Mouse (Mus musculus) kidney, embryonic 14.5 days (tissue): ENCODE data around the gene Creb3l2. TPM values are rescaled to one million over a fixed set of nuclear protein-coding genes. Genes with fewer than 3 reads are reported as not detected.
A peak's percentile ranks its signal among the peaks of the same experiment; 100 is the strongest.

Experiments
- ATAC-seq: fragments of 200-750 bp; cut with Nextera tagmentation; 2 replicates; pipeline ENCODE4 v1.8.0; 2017; ENCODE audit warnings: moderate number of reproducible peaks, mild to moderate bottlenecking, moderate TSS enrichment, moderate library complexity; ENCODE audit not compliant: low FRiP score, low TSS enrichment
- H3K27ac ChIP-seq: fragments of 300-500 bp; sonication (generic); 2 replicates; pipeline ENCODE4 v1.5.1; 2014; ENCODE audit warnings: low read depth, mild to moderate bottlenecking, low read length, moderate library complexity, mixed read lengths
- H3K27me3 ChIP-seq: fragments of 300-500 bp; sonication (generic); 2 replicates; pipeline ENCODE4 v1.6.1; 2014; ENCODE audit warnings: mild to moderate bottlenecking, low read length; ENCODE audit not compliant: control insufficient read depth, insufficient read depth
- H3K36me3 ChIP-seq: fragments of 300-500 bp; sonication (generic); 2 replicates; pipeline ENCODE4 v1.6.1; 2014; ENCODE audit warnings: low read length, mixed read lengths; ENCODE audit not compliant: control insufficient read depth, insufficient read depth
- H3K4me1 ChIP-seq: fragments of 300-500 bp; sonication (generic); 2 replicates; pipeline ENCODE4 v1.6.1; 2014; ENCODE audit warnings: low read length, mixed read lengths; ENCODE audit not compliant: control insufficient read depth, insufficient read depth
- H3K4me2 ChIP-seq: fragments of 300-500 bp; sonication (generic); replicated peaks from 2 replicates; pipeline ENCODE4 v1.6.1; 2014; ENCODE audit warnings: low read depth, mild to moderate bottlenecking, low read length
- H3K4me3 ChIP-seq: fragments of 300-500 bp; sonication (generic); 2 replicates; pipeline ENCODE4 v1.5.1; 2014; ENCODE audit warnings: mild to moderate bottlenecking, low read length
- H3K9ac ChIP-seq: fragments of 300-500 bp; sonication (generic); 2 replicates; pipeline ENCODE4 v1.6.1; 2014; ENCODE audit warnings: low read depth, mild to moderate bottlenecking, low read length, moderate library complexity
- H3K9me3 ChIP-seq: fragments of 300-500 bp; sonication (generic); 2 replicates; pipeline ENCODE4 v1.6.1; 2016; ENCODE audit warnings: low read length; ENCODE audit not compliant: control insufficient read depth
- whole genome bisulfite sequencing: fragments of 180-500 bp; shearing (Covaris S2); extraction: QIAGEN DNeasy Blood & Tissue Kit; methylation state at CpG from one replicate; pipeline ENCODE4 v1.1.7; 2014; 5-methylcytosine and 5-hydroxymethylcytosine counted together
- polyA plus RNA-seq: library from polyadenylated mRNA; unstranded; fragments of >200 nt; fragmentation: Nextera tagmentation; extraction: Ambion mirVana; gene quantifications from 2 replicates; pipeline ENCODE4 v1.2.1, GENCODE M21; 2014

Gene Creb3l2
- polyA plus RNA-seq, 1 experiment from 2014 or later, result 34.2 TPM

GRCm38 (mm10) chr6:37451664-37452063 lies 9.7 kb upstream of the Creb3l2 start:
- WGBS, result 55% methylated on average over 4 of the region's 4 CpGs

DNA sequence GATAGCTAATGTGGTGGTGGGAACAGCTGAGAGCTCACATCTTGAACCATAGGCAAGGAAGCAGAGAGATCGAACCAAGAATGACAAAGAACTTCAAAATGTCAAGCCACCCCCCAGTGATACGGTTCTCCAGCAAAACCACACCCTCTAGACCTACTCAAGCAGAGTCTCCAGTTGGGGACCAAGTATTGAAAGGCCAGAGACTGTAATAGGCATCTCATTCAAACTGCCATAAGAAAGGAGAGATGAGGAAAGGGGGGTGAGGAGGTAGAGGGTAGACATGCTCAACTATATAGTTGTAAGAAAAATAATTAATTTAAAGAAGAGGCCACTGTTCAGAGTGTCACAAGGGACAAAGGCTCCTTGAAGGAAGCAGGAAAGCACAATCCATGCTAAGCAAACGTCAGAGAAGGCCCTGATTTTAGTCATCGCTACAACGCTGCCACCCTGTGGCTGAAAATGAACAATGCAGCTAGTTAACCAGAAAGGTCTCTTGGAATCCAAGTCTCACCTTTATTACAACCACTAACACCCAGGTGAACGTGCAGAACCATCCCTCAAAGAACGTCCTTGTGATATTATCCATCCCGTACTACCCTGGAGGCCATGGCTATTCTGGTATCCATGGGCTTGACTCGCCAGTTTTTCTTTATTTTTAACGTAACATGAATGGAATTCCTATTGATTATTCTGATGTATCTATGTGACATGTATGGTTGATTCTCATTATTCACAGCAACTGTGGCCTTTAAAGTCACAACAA lies 5.9 kb upstream of the Creb3l2 start:
- Histone ChIP-seq H3K9ac (no peak overlapping the region), H3K9me3 (peaks cover 4% of the 10 kb centered on the region; the same call in 1 of the 2 replicates), H3K4me1 (peaks cover 4% of the 10 kb centered on the region), H3K27ac (no peak overlapping the region), H3K36me3 (no peaks in the 10 kb centered on the region), H3K4me2 (no peak overlapping the region), H3K4me3 (no peak overlapping the region), H3K27me3 (no peaks in the 10 kb centered on the region)
- 23% methylated on average over 10 of the region's 10 CpGs for WGBS
- peak; percentile 54; the same call in 1 of the 2 replicates for ATAC-seq

More at GRCm38 (mm10) chr6:37451664-37452063, 9.7 kb upstream of the Creb3l2 start:
- Histone ChIP-seq H3K4me2 (no peak overlapping the region), H3K27me3 (no peaks in the 10 kb centered on the region), H3K36me3 (no peaks in the 10 kb centered on the region), H3K9ac (no peak overlapping the region), H3K4me3 (no peak overlapping the region), H3K9me3 (no peaks in the 10 kb centered on the region), H3K4me1 (no peaks in the 10 kb centered on the region), H3K27ac (no peak overlapping the region)
- no peak for ATAC-seq

DNA sequence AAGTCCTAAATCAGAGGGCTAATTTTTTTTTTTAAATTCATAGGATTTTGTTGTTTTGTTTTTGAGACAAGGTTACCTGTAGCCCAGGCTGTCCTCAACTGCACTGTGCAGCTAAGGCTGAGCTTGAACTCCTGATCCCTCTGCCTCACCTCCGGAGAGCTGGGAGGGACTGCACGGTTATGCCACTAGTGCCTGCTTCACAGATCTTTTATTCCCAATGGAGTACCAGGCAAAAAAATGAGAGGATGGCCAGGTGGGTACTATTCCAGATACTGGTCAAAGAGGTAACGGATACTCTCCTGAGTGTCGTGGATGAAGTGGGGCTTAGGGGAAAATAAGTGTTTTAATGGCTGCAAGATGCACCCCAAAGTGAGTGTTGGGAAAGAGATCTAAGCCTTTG lies 835 bp upstream of the Creb3l2 start:
- 48% methylated on average over 4 of the region's 4 CpGs for WGBS
- no peak for ATAC-seq
- peak overlapping the region; percentile 45 for H3K4me2 ChIP-seq
- H3K4me1 ChIP-seq, result peaks cover 33% of the 10 kb centered on the region
- peaks cover 4% of the 10 kb centered on the region; the same call in 1 of the 2 replicates for H3K9me3 ChIP-seq
- 0 out of 2 replicates have a peak overlapping the region, but pooled peaks have one; percentile 37 for H3K27ac ChIP-seq
- H3K36me3 ChIP-seq, result no peaks in the 10 kb centered on the region; the same call in 1 of the 2 replicates
- no peaks in the 10 kb centered on the region for H3K27me3 ChIP-seq
- H3K9ac ChIP-seq, result peak overlapping the region; percentile 57
- peak overlapping the region; percentile 95 for H3K4me3 ChIP-seq

GRCm38 (mm10) chr6:37441251-37442011 lies 515 bp downstream of the Creb3l2 start:
- WGBS, result under 1% methylated on average over 40 of the region's 40 CpGs
- peak; percentile 57 for ATAC-seq

GRCm38 (mm10) chr6:37440491-37441250 lies 1.3 kb downstream of the Creb3l2 start:
- peaks cover 9% of the 10 kb centered on the region; the same call in 1 of the 2 replicates for H3K36me3 ChIP-seq
- peak overlapping the region; percentile 95 for H3K4me3 ChIP-seq
- H3K4me2 ChIP-seq, result peak overlapping the region; percentile 67
- no peaks in the 10 kb centered on the region for H3K27me3 ChIP-seq
- 2% methylated on average over 12 of the region's 12 CpGs for WGBS
- peak overlapping the region; percentile 92 for H3K27ac ChIP-seq
- ATAC-seq, result peak; percentile 25
- peak overlapping the region; percentile 95 for H3K9ac ChIP-seq
- peaks cover 4% of the 10 kb centered on the region; the same call in 1 of the 2 replicates for H3K9me3 ChIP-seq
- peaks cover 46% of the 10 kb centered on the region for H3K4me1 ChIP-seq

More at GRCm38 (mm10) chr6:37441251-37442011, 515 bp downstream of the Creb3l2 start:
- H3K27me3 ChIP-seq, result no peaks in the 10 kb centered on the region
- peak overlapping the region; percentile 92 for H3K27ac ChIP-seq
- peaks cover 5% of the 10 kb centered on the region; the same call in 1 of the 2 replicates for H3K36me3 ChIP-seq
- H3K9me3 ChIP-seq, result peaks cover 4% of the 10 kb centered on the region; the same call in 1 of the 2 replicates
- H3K9ac ChIP-seq, result peak overlapping the region; percentile 95
- peak overlapping the region; percentile 95 for H3K4me3 ChIP-seq
- peak overlapping the region; percentile 67 for H3K4me2 ChIP-seq
- peaks cover 40% of the 10 kb centered on the region for H3K4me1 ChIP-seq

DNA sequence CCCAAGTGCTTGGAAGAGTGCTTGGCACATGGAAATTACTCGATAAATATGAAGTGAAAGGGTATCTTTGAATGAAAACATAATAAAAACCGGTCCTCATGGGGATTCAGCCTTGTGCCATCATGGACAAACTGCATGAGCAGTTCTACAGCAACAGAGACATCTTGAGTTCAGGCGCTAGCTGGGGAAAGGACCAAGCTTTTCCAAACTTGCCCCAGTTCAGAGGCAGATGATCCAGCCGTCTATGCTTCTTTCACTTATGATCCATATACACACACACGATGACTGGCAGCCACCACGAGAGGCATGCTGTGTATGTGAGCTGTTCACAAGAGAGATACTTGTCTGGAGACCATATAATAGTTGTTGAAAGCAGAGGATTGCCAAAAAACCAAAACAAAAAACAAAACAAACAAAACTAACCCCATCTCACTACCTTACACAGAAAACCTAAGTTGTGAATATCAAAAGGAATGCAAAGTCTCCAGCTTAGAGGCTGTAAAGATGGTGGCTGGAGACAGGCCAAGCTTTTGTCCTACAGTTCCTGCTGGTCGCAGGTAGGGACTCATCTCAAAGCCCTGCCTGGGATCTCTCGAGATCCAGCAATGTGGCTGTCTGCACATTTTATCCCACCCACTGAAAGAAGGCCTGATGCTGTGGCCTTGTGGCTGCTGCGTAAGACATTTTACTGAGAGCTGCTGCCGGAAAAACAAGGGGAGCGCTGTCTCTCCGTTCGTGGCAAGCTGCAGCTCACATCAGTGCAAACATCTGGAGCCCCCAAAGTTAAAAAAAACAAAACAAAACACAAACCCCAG lies 2.1 kb downstream of the Creb3l2 start:
- 35% methylated on average over 13 of the region's 13 CpGs for WGBS
- Histone ChIP-seq H3K27me3 (no peaks in the 10 kb centered on the region), H3K27ac (peak overlapping the region; percentile 92), H3K4me3 (peak overlapping the region; percentile 95), H3K9me3 (no peaks in the 10 kb centered on the region), H3K4me2 (peak overlapping the region; percentile 67), H3K4me1 (peaks cover 46% of the 10 kb centered on the region), H3K36me3 (peaks cover 12% of the 10 kb centered on the region; the same call in 1 of the 2 replicates), H3K9ac (peak overlapping the region; percentile 95)
- ATAC-seq, result no peak

- Histone ChIP-seq H3K4me1 (peaks cover 56% of the 10 kb centered on the region), H3K27ac (no peak overlapping the region), H3K9me3 (no peaks in the 10 kb centered on the region), H3K27me3 (no peaks in the 10 kb centered on the region), H3K9ac (peak overlapping the region; percentile 28; the same call in 1 of the 2 replicates), H3K4me3 (peak overlapping the region; percentile 10; the same call in 1 of the 2 replicates), H3K36me3 (peaks cover 12% of the 10 kb centered on the region; the same call in 1 of the 2 replicates), H3K4me2 (peak overlapping the region; percentile 67)
- no peak for ATAC-seq
- 89% methylated on average over 3 of the region's 3 CpGs for WGBS
Measured at GRCm38 (mm10) chr6:37438510-37438909, 3.4 kb downstream of the Creb3l2 start.

- no peak overlapping the region for H3K9ac ChIP-seq
- H3K9me3 ChIP-seq, result no peaks in the 10 kb centered on the region
- H3K27me3 ChIP-seq, result no peaks in the 10 kb centered on the region
- no peak overlapping the region for H3K27ac ChIP-seq
- peaks cover 53% of the 10 kb centered on the region for H3K4me1 ChIP-seq
- ATAC-seq, result no peak
- H3K4me3 ChIP-seq, result no peak overlapping the region
- no peak overlapping the region for H3K4me2 ChIP-seq
- WGBS, result 89% methylated on average over 13 of the region's 13 CpGs
- peaks cover 12% of the 10 kb centered on the region; the same call in 1 of the 2 replicates for H3K36me3 ChIP-seq
Measured at GRCm38 (mm10) chr6:37437086-37437485, 4.9 kb downstream of the Creb3l2 start.
